Mouse (Mus musculus) cortical plate, adult 2 months (tissue): ENCODE results near the gene Apopt1.

Experiments
- CTCF ChIP-seq: fragments of 200-500 bp; IDR thresholded peaks from 2 replicates; pipeline ENCODE4 v1.5.1; 2011; ENCODE audit warnings: mild to moderate bottlenecking, control low read depth, low read length; ENCODE audit not compliant: insufficient read depth; ENCODE audit errors: extremely low read depth
- POLR2A ChIP-seq: fragments of 200-500 bp; IDR thresholded peaks from 2 replicates; pipeline ENCODE4 v1.6.1; 2011; ENCODE audit warnings: mild to moderate bottlenecking, low read length, control low read depth; ENCODE audit not compliant: insufficient read depth; ENCODE audit errors: extremely low read depth

DNA sequence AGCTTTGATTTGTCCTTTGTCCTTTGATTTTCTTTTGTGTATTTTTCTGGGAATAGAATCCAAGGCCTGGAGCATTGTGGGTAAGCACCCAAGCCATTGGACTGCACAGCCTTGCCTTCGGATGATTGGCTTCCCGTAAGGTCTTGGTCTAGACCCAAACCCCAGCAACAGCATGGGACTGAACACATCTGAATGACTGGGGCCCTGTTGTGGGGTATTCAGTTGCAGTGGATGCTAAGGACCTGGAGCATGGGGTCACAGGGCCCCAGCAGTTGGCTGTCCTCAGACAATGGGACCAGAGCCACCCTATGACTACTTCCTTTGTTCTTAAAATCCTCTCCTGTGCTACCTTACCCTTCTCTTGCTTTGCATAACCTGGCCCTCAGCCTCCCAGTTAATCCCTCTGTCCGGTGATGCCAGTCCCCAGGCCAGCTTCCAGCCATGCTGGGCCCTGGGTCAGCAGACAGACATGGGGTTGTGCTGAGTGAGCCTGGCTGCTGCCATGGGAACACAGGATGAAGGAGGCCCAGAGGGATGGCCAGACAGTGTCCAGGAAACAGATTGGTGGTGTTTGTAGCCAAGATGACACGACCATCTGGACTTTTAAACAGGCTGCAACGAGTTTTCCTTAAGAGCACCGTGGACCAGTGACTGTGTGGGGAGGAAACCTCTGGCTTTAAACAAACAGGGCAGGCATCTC is 11.7 kb downstream of the Apopt1 start:
- TF ChIP-seq CTCF (no peak), POLR2A (no peak)
